Mouse (Mus musculus): ENCODE data around the gene Kiss1r. TPM values are rescaled to one million over a fixed set of nuclear protein-coding genes. Genes with fewer than 3 reads are reported as not detected.

Gene Kiss1r
- 0.83 and 0.94 TPM in 2 replicates for polyA plus RNA-seq (2015; fragmentation: Nextera tagmentation; extraction: Ambion mirVana)

DNA sequence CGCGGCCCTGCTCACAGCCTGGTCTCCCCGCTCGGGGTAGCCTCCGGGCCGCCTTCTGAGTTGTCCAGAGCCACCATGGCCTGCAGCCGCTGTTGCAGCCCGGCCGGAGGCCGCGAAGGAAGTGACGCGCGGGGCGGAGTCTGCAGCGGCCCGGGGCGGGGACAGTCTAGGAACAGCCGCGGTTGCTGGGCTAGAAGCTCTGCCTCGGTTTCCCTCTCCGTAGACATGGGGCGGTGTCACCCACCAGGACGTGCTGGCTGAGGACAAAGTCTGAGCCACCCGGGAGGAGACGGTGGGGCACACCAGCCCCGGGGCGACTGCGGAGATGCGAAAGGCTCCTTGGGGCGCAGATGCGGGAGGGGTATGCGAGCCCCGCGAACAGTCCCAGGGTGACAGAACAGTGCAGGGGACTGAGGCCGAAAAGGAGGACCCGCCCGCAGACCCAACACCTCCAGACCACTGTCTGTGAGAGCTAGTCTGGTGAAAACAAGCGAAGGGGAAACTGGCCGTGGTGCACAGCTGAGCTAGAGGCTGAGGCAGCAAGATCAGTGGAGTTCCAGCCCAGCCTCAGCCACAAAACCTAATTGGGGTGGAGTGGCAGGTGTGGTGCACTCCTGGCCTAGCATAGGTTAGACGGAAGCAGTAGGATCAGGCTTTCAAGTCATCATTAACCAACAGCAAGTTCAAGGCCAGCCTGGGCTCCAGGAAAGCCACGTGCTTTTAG lies at the start of gene Kiss1r:
Kiss1r (plus strand) TSS at position 164 of the 724 bp plus-strand sequence.
- peaks cover 7% of the 10 kb centered on the region; the same call in 1 of the 2 replicates for H3K36me3 ChIP-seq
- peak within 1 kb of the TSS; percentile 91 for H3K9ac ChIP-seq
- H3K4me2 ChIP-seq: peak within 1 kb of the TSS; percentile 84
- no peaks in the 10 kb centered on the region for H3K9me3 ChIP-seq
- H3K27ac ChIP-seq: peak within 1 kb of the TSS; percentile 80
- peaks cover 68% of the 10 kb centered on the region for H3K4me1 ChIP-seq
- H3K27me3 ChIP-seq (replicated peaks): peaks cover 43% of the 10 kb centered on the region
- 2% methylated on average over 41 of the region's 42 CpGs for WGBS
- peak within 1 kb of the TSS; percentile 85 for H3K4me3 ChIP-seq (replicated peaks)
- peak; percentile 74 for ATAC-seq (ENCODE audit: insufficient read depth, low FRiP score, low read depth)

DNA sequence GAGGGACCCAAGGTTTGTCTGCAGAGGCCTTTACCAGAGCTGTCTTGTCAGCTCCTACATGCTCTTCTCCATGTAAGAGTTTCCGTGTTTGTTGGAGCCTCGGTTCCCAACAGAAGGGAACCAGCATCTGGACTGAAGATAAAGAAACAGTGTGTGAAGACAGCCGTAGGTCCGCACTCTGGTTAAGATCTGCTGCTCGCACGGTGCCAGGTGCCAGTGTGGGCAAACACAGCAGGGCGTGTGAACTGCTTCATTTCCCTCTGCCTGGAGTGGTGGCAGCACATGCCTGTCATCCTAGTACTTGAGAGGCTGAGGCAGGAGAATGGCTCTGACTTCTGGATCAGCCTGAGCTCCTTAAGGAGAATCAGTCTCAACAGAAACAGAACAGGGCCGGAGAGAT lies 44.9 kb upstream of the Kiss1r start:
- ATAC-seq (ENCODE audit: insufficient read depth, low FRiP score, low read depth): no peak
- Histone ChIP-seq H3K27me3 (replicated peaks) (no peaks in the 10 kb centered on the region), H3K9me3 (no peaks in the 10 kb centered on the region), H3K4me2 (no peak overlapping the region), H3K4me1 (peaks cover 14% of the 10 kb centered on the region; the same call in 1 of the 2 replicates), H3K4me3 (replicated peaks) (no peak overlapping the region), H3K36me3 (no peaks in the 10 kb centered on the region), H3K9ac (no peak overlapping the region), H3K27ac (no peak overlapping the region)
- 87% methylated on average over 8 of the region's 8 CpGs for WGBS

DNA sequence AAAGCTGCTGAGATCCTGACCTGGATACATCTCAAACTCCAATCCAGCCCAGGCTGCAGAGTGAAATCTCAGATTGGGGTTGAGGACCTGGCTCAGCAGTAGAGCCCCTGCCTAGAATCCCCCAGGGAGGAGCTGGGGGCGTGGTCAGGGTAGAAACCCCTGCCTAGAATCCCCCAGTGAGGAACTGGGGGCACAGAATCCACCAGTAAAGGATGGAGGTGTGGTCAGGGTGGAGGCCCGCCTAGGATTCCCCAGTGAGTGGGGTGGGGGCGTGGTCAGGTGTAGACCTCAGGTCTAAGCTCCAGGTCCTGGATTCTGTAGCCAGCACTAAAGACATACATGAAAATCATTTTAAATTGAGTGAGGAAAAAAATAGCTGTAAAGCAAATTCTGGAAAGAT lies 43.9 kb upstream of the Kiss1r start:
- H3K36me3 ChIP-seq: no peaks in the 10 kb centered on the region
- H3K9ac ChIP-seq: no peak overlapping the region
- H3K4me2 ChIP-seq: peak overlapping the region; percentile 99
- no peaks in the 10 kb centered on the region for H3K27me3 ChIP-seq (replicated peaks)
- H3K4me1 ChIP-seq: peaks cover 23% of the 10 kb centered on the region; the same call in 1 of the 2 replicates
- no peak overlapping the region for H3K27ac ChIP-seq
- ATAC-seq (ENCODE audit: insufficient read depth, low FRiP score, low read depth): no peak
- 47% methylated on average over 3 of the region's 3 CpGs for WGBS
- no peaks in the 10 kb centered on the region for H3K9me3 ChIP-seq
- no peak overlapping the region for H3K4me3 ChIP-seq (replicated peaks)

DNA sequence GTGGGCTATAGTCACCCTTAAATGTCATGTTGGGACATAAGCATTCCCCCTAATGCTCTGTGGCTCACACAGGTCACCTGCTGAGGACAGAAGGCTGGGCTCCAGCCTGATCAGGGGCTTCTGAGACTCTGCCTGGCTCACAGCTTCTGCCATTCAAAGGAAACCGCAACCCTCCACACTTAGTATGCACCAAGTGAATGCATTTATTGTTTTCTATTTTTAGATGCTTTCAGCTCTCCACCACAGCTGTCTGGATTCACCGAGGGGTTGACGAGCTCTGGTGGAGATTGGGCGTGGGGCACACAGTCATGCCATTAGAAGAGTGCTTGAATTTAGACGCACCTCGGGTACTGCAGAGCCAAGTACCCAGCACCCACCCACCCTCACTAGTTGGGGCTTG lies 43.5 kb upstream of the Kiss1r start:
- H3K27ac ChIP-seq: no peak overlapping the region
- H3K9ac ChIP-seq: no peak overlapping the region
- 13% methylated on average over 6 of the region's 6 CpGs for WGBS
- H3K27me3 ChIP-seq (replicated peaks): no peaks in the 10 kb centered on the region
- ATAC-seq (ENCODE audit: insufficient read depth, low FRiP score, low read depth): no peak
- peak overlapping the region; percentile 70 for H3K4me3 ChIP-seq (replicated peaks)
- peak overlapping the region; percentile 99 for H3K4me2 ChIP-seq
- no peaks in the 10 kb centered on the region for H3K36me3 ChIP-seq
- no peaks in the 10 kb centered on the region for H3K9me3 ChIP-seq
- peaks cover 23% of the 10 kb centered on the region; the same call in 1 of the 2 replicates for H3K4me1 ChIP-seq

DNA sequence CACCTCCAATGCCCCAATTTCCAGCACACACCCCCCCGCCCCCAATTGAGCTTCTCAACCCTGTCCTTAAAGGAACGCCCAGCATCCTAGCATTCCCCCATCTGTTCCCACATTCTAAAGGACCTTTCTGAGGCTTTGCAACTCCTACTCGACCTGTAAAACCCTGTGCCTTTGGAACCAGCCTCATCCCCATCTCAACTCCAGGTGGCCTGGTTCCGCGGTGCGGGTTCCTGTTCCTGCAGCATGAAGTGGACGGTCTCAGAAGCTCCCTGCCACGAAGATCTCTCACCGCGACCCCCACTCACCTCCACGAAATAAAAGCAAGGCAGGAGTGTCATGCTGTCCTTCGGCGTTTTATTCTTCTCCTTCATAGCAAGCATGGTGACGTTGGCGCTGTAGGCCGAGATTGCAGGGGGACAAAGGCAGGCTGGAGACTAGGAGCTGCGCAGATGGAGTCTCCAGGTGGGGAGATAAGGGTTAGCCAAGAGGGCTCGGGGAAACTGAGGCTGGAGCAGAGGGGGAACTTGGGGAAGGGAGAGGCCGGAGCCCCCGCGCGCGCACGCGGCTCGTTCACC lies 43.0 kb upstream of the Kiss1r start:
- no peak for ATAC-seq (ENCODE audit: insufficient read depth, low FRiP score, low read depth)
- H3K27ac ChIP-seq: 0 out of 2 replicates have a peak overlapping the region, but pooled peaks have one; percentile 40

DNA sequence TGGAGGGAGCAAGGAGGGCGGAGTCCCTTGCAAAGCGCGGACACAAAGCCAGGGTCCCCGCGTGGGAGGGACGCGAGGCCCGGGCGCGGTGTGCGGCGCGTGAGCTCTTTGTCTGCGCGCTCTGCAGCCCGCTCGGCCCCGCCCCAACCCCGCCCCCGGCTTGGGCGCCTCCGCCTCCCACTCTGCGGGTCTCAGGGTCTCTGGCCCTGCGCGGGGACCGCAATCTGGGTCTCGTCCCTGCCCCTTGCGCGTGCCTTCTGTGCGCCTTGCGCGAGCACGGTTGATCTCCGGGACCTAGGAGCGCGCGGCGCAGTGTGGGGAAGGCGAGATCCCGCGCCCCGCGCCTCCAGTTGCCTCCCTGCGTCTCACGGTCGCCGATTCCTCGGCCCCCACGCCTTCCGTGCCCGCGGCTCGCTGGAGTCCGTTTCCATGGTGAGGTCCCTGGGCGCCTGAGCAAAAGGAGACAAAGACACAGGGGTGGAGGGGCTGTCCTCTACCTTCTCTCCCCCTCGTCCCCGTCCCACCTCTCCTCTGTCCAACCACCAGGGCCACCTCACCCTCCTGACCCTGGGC lies 42.4 kb upstream of the Kiss1r start, which contains the start of the genes Prtn3 and Plppr3:
Prtn3 (plus strand) TSS at position 187 of the 573 bp plus-strand sequence.
Plppr3 (minus strand) TSS at position 345 of the 573 bp plus-strand sequence.
- no peaks in the 10 kb centered on the region for H3K36me3 ChIP-seq
- H3K4me2 ChIP-seq: peak within 1 kb of the TSS; percentile 99
- H3K4me1 ChIP-seq: peaks cover 23% of the 10 kb centered on the region; the same call in 1 of the 2 replicates
- no peaks in the 10 kb centered on the region for H3K9me3 ChIP-seq
- peak within 1 kb of the TSS; percentile 70 for H3K4me3 ChIP-seq (replicated peaks)
- H3K27me3 ChIP-seq (replicated peaks): no peaks in the 10 kb centered on the region
- ATAC-seq (ENCODE audit: insufficient read depth, low FRiP score, low read depth): peak; percentile 64
- H3K27ac ChIP-seq: peak within 1 kb of the TSS; percentile 40; the same call in 1 of the 2 replicates
- peak within 1 kb of the TSS; percentile 69 for H3K9ac ChIP-seq
- WGBS: under 1% methylated on average over 43 of the region's 57 CpGs

More for the DNA sequence above, 43.0 kb upstream of the Kiss1r start:
- Histone ChIP-seq H3K36me3 (no peaks in the 10 kb centered on the region), H3K4me2 (peak overlapping the region; percentile 99), H3K27me3 (replicated peaks) (no peaks in the 10 kb centered on the region), H3K4me1 (peaks cover 23% of the 10 kb centered on the region; the same call in 1 of the 2 replicates), H3K4me3 (replicated peaks) (peak overlapping the region; percentile 70), H3K9me3 (no peaks in the 10 kb centered on the region), H3K9ac (peak overlapping the region; percentile 69)
- 2% methylated on average over 26 of the region's 26 CpGs for WGBS

DNA sequence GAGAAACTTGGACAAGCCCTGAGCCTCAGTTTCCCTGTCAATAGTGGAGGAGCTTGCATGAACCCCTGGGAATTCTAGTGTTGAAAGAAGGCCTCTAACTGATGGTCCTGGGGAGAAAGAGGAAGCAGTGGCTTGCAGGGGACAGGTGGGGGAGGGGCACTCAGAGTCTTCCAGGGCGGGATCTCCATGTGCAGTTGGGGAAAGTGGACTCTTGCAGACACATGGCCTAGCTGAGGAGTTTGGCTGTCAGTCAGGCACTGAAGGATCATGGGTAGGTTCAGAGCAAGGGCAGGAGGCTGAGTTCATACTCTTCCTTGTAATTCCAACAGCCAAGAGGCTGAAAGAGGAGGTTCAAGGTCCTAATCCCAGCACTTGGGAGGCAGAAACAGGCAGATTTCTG lies 39.6 kb upstream of the Kiss1r start:
- Histone ChIP-seq H3K4me1 (peaks cover 42% of the 10 kb centered on the region), H3K27ac (no peak overlapping the region)
- WGBS: 48% methylated on average over 1 of the region's 1 CpGs

DNA sequence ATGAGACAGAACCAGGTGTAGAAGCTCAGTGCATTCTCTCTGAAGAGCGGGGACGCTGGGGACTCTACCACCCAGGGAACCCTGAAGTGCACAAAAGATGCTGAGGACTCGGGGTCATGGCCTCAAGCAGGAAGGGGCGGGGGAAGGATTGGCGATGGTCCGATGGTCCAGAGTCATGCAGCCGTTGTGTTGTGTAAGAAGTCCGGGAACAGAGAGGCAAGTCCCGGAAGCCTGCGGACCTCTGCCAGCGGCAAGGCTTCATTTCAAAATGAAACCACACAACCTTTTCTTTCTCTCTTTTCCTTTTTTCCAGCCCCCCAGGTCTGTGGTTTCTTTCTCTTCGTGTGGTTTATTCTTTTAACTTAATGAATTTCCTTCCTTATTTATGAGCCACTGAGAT lies 39.0 kb upstream of the Kiss1r start:
- H3K27ac ChIP-seq: no peak overlapping the region
- no peak overlapping the region for H3K4me3 ChIP-seq (replicated peaks)
- H3K27me3 ChIP-seq (replicated peaks): no peaks in the 10 kb centered on the region
- no peak overlapping the region for H3K4me2 ChIP-seq
- 59% methylated on average over 12 of the region's 12 CpGs for WGBS
- H3K4me1 ChIP-seq: peaks cover 45% of the 10 kb centered on the region
- no peak overlapping the region for H3K9ac ChIP-seq
- no peaks in the 10 kb centered on the region for H3K36me3 ChIP-seq
- no peaks in the 10 kb centered on the region for H3K9me3 ChIP-seq
- ATAC-seq (ENCODE audit: insufficient read depth, low FRiP score, low read depth): no peak

More for the DNA sequence above, 39.6 kb upstream of the Kiss1r start:
- no peak overlapping the region for H3K9ac ChIP-seq
- no peaks in the 10 kb centered on the region for H3K36me3 ChIP-seq
- H3K27me3 ChIP-seq (replicated peaks): no peaks in the 10 kb centered on the region
- no peaks in the 10 kb centered on the region for H3K9me3 ChIP-seq
- no peak overlapping the region for H3K4me2 ChIP-seq
- ATAC-seq (ENCODE audit: insufficient read depth, low FRiP score, low read depth): no peak
- H3K4me3 ChIP-seq (replicated peaks): no peak overlapping the region

DNA sequence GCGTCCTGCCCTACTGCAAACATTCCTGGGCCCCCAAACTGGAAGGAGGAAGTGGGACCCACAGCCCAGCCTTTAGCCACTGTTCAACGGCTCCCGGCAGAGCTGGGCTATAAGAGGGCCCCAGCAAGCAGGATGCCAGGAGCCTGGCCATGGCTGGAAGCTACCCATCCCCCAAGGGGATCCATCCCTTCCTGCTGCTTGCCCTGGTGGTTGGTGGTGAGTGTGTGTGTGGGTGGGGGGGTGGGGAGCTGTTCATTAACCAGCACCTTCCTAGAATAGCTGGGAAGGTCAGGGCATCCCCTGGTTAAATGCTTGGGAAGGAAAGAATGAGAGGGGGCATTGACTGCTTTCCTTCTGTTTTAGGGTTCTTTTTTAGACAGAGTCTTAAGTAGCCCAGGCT lies 37.2 kb upstream of the Kiss1r start:
- Histone ChIP-seq H3K4me2 (no peak overlapping the region), H3K4me3 (replicated peaks) (no peak overlapping the region), H3K4me1 (peaks cover 36% of the 10 kb centered on the region), H3K9me3 (no peaks in the 10 kb centered on the region), H3K27ac (no peak overlapping the region), H3K9ac (no peak overlapping the region), H3K36me3 (no peaks in the 10 kb centered on the region), H3K27me3 (replicated peaks) (no peaks in the 10 kb centered on the region)
- no peak for ATAC-seq (ENCODE audit: insufficient read depth, low FRiP score, low read depth)
- WGBS: 29% methylated on average over 3 of the region's 3 CpGs

DNA sequence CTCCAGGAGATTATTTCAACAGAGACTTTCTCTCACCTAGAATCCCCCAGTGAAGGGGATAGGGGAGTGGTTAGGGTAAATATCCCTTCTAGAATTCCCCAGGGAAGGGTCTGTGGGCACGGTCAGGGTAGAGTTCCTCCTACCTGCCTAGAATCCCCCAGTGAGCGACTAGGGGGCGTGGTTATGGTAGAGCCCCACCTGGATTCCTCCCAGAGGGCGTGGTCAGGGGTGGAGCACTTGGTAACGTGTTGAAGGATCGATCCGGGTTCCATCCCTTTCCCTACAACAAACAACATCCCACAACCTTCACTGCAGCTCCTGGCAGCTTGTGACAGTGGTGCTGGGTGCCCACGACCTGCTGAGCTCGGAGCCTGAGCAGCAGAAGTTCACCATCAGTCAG lies 36.0 kb upstream of the Kiss1r start:
- H3K9ac ChIP-seq: no peak overlapping the region
- H3K27ac ChIP-seq: no peak overlapping the region
- H3K4me3 ChIP-seq (replicated peaks): no peak overlapping the region
- no peaks in the 10 kb centered on the region for H3K36me3 ChIP-seq
- ATAC-seq (ENCODE audit: insufficient read depth, low FRiP score, low read depth): no peak
- 14% methylated on average over 9 of the region's 9 CpGs for WGBS
- no peaks in the 10 kb centered on the region for H3K9me3 ChIP-seq
- H3K27me3 ChIP-seq (replicated peaks): no peaks in the 10 kb centered on the region
- H3K4me2 ChIP-seq: peak overlapping the region; percentile 37
- peaks cover 36% of the 10 kb centered on the region for H3K4me1 ChIP-seq

DNA sequence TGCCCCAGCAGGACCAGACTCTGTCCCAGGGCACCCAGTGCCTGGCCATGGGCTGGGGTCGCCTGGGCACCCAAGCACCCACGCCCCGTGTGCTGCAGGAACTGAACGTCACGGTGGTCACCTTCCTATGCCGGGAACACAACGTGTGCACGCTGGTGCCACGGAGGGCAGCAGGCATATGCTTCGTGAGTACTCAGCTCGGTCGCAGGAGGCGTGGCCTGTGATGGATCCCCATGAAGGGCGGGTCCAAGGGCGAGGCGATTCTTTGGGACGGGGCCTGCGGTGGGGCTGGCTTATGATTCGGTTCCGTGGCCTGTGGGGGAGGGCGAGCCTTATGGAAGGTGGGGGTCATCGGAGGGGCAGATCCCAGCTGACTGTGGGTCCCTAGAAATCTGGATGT lies 34.8 kb upstream of the Kiss1r start:
- ATAC-seq (ENCODE audit: insufficient read depth, low FRiP score, low read depth): 0 out of 2 replicates have a peak, but pooled peaks have one; percentile 27
- WGBS: 8% methylated on average over 22 of the region's 22 CpGs
- no peak overlapping the region for H3K27ac ChIP-seq
- H3K9me3 ChIP-seq: no peaks in the 10 kb centered on the region
- no peak overlapping the region for H3K9ac ChIP-seq
- H3K4me2 ChIP-seq: peak overlapping the region; percentile 49
- peaks cover 35% of the 10 kb centered on the region for H3K4me1 ChIP-seq
- H3K36me3 ChIP-seq: no peaks in the 10 kb centered on the region
- no peaks in the 10 kb centered on the region for H3K27me3 ChIP-seq (replicated peaks)
- peak overlapping the region; percentile 12 for H3K4me3 ChIP-seq (replicated peaks)
